Mouse (Mus musculus): ENCODE measurements at regions not wholly inside any gene's neighbourhood (a gene's known extent, or its start where the extent isn't known, plus 50 kb on each side); places are given as distances from the start of the nearest gene placed in this dataset.
A peak's percentile ranks its signal among the peaks of the same experiment; 100 is the strongest.
"Not testable (repeated sequence)": the region's sequence is repeated elsewhere in the genome, so short reads cannot be mapped to it uniquely, and the experiment has no call there.

GRCm38 (mm10) chr1:103986867-103987266 is 781.5 kb upstream of the Cdh20 start:
- H3K4me1 ChIP-seq (ENCODE audit: control insufficient read depth, insufficient read depth, low read length), result no peaks in the 10 kb centered on the region
- H3K4me2 ChIP-seq (ENCODE audit: low read depth, low read length), result no peak overlapping the region
- ATAC-seq (ENCODE audit: low read depth), result peak; percentile 84; the same call in 1 of the 2 replicates
- no peaks in the 10 kb centered on the region for H3K9me3 ChIP-seq (ENCODE audit: control insufficient read depth, low read length)
- no peak overlapping the region for H3K4me3 ChIP-seq (ENCODE audit: low read depth, low read length)
- H3K27me3 ChIP-seq (ENCODE audit: control insufficient read depth, insufficient read depth, low read length), result no peaks in the 10 kb centered on the region
- 24% methylated on average over 1 of the region's 1 CpGs for WGBS
- H3K9ac ChIP-seq (replicated peaks; ENCODE audit: low read depth, low read length), result no peak overlapping the region
- no peaks in the 10 kb centered on the region for H3K36me3 ChIP-seq (ENCODE audit: control insufficient read depth, insufficient read depth, low read length)
- H3K27ac ChIP-seq (ENCODE audit: low read depth, low read length), result no peak overlapping the region

- H3K36me3 ChIP-seq (ENCODE audit: control insufficient read depth, insufficient read depth, low read length); H3K4me2 ChIP-seq (ENCODE audit: low read depth, low read length); H3K4me1 ChIP-seq (ENCODE audit: control insufficient read depth, insufficient read depth, low read length); ATAC-seq (ENCODE audit: low read depth); H3K9me3 ChIP-seq (ENCODE audit: control insufficient read depth, low read length); H3K4me3 ChIP-seq (ENCODE audit: low read depth, low read length); H3K27me3 ChIP-seq (ENCODE audit: control insufficient read depth, insufficient read depth, low read length); H3K9ac ChIP-seq (replicated peaks; ENCODE audit: low read depth, low read length); H3K27ac ChIP-seq (ENCODE audit: low read depth, low read length): not testable (repeated sequence)
Measured at GRCm38 (mm10) chr1:104002906-104003305, 765.4 kb upstream of the Cdh20 start.

DNA sequence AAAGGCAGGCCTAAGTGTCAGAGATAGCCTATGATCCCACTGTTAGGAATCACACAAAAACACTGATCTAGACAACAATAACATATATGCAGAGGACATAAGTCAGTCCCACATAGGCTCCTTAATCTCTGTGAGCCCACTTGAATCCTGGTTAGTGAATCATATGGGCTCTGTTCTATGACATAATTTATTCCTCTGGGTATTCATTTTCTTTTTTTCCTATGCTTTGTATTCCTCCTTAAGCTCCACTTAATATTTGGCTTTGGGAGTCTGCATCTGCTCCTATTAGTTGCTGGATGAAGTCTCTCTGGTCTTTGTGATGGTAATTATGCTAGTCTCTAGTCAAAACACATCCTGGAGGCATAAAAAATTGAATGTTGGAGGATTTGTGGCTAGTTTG is 738.7 kb upstream of the Cdh20 start:
- Histone ChIP-seq H3K27ac (ENCODE audit: low read depth, low read length) (no peak overlapping the region), H3K4me2 (ENCODE audit: low read depth, low read length) (no peak overlapping the region), H3K9me3 (ENCODE audit: control insufficient read depth, low read length) (no peaks in the 10 kb centered on the region), H3K36me3 (ENCODE audit: control insufficient read depth, insufficient read depth, low read length) (no peaks in the 10 kb centered on the region), H3K27me3 (ENCODE audit: control insufficient read depth, insufficient read depth, low read length) (no peaks in the 10 kb centered on the region), H3K4me1 (ENCODE audit: control insufficient read depth, insufficient read depth, low read length) (no peaks in the 10 kb centered on the region), H3K4me3 (ENCODE audit: low read depth, low read length) (no peak overlapping the region), H3K9ac (replicated peaks; ENCODE audit: low read depth, low read length) (no peak overlapping the region)
- ATAC-seq (ENCODE audit: low read depth), result no peak

DNA sequence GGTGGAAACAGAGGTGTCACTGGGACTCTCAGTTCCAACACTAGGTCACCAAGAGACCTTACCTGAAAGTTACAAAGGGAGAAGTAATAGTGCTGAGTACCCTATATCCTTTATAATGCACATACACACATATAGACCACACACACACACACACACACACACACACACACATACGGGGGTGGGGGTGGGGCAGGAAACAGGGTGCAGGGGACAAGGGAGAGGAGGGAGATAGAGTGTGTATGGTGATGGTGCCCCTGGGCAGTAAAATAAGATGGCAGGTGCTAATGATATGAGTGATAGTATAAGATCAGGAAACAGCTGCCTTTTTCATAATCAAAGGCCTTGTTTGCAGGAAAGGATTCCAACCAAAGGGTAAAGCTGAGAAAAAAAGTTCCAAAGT is 719.9 kb upstream of the Cdh20 start:
- no peak overlapping the region for H3K9ac ChIP-seq (replicated peaks; ENCODE audit: low read depth, low read length)
- H3K36me3 ChIP-seq (ENCODE audit: control insufficient read depth, insufficient read depth, low read length), result no peaks in the 10 kb centered on the region
- H3K27ac ChIP-seq (ENCODE audit: low read depth, low read length), result no peak overlapping the region
- no peaks in the 10 kb centered on the region for H3K9me3 ChIP-seq (ENCODE audit: control insufficient read depth, low read length)
- H3K27me3 ChIP-seq (ENCODE audit: control insufficient read depth, insufficient read depth, low read length), result no peaks in the 10 kb centered on the region
- ATAC-seq (ENCODE audit: low read depth), result no peak
- 71% methylated on average over 1 of the region's 1 CpGs for WGBS
- H3K4me3 ChIP-seq (ENCODE audit: low read depth, low read length), result no peak overlapping the region
- no peaks in the 10 kb centered on the region for H3K4me1 ChIP-seq (ENCODE audit: control insufficient read depth, insufficient read depth, low read length)
- no peak overlapping the region for H3K4me2 ChIP-seq (ENCODE audit: low read depth, low read length)

- no peak overlapping the region for H3K9ac ChIP-seq (replicated peaks; ENCODE audit: low read depth, low read length)
- H3K4me2 ChIP-seq (ENCODE audit: low read depth, low read length), result no peak overlapping the region
- H3K27me3 ChIP-seq (ENCODE audit: control insufficient read depth, insufficient read depth, low read length), result no peaks in the 10 kb centered on the region
- no peak for ATAC-seq (ENCODE audit: low read depth)
- H3K36me3 ChIP-seq (ENCODE audit: control insufficient read depth, insufficient read depth, low read length), result no peaks in the 10 kb centered on the region
- no peaks in the 10 kb centered on the region for H3K4me1 ChIP-seq (ENCODE audit: control insufficient read depth, insufficient read depth, low read length)
- H3K27ac ChIP-seq (ENCODE audit: low read depth, low read length), result no peak overlapping the region
- no peak overlapping the region for H3K4me3 ChIP-seq (ENCODE audit: low read depth, low read length)
- H3K9me3 ChIP-seq (ENCODE audit: control insufficient read depth, low read length), result no peaks in the 10 kb centered on the region
- 46% methylated on average over 4 of the region's 4 CpGs for WGBS
Measured at GRCm38 (mm10) chr1:104049169-104049948, 719.0 kb upstream of the Cdh20 start.

Data from neural tube, embryonic 14.5 days (tissue).